Mouse (Mus musculus) adrenal gland, adult 10 weeks (tissue): ENCODE data around the gene Myo9a. TPM values are rescaled to one million over a fixed set of nuclear protein-coding genes. Genes with fewer than 3 reads are reported as not detected.

Source experiments
- polyA plus RNA-seq: library from polyadenylated mRNA; stranded (reverse); fragments of 350-450 nt; fragmentation: Illumina TruSeq; extraction: RNeasy Lipid Tissue Mini Kit (QIAGEN cat#74804); gene quantifications from one replicate; pipeline ENCODE4 v1.2.3, GENCODE M21; 2014; ENCODE audit warnings: low read depth, low replicate concordance

Myo9a gene
- 27.8 TPM for polyA plus RNA-seq

DNA sequence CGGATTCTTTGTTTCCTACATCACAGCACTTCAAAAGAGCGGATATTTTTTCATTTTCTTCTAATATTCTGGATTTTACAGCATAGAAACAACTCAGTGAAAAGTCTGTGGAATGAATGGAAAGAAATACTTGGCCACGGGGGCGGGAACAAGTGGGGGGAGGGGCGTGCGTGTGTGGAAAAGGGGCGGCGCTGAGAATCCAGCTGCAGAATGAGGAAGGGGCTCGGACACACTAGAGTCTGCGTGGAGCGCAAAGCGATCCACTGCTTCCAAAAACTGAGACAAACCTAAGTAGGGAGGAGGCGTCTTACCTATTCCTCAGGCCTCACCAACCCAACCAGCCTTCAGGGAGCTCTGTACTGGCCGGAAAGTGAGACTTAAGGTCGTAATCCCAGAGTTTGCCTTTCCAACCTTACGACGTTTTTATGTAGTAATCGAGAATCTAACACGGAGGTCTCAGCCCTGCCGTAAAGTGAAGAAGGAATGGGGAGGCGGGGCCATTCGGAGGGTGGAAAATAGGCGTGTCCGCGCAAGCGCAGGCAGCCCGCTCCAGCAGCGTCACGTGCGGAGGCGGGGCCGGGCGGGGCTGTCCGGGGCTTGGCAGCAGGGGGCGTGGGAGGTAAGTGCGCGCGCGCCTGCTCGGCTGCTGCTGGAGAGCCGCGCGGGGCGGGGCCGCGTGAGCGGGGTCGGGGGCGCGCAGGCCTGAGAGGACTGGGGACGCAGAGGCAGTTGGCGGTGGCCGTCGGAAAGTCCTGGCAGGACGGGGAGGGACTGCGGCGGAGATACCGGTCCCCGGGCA, at the start of gene Myo9a, which contains the start of gene Senp8:
TSS of gene Myo9a (plus strand) at position 630 of the 799 bp plus-strand sequence.
TSS of gene Senp8 (minus strand) at position 444 of the 799 bp plus-strand sequence.

DNA sequence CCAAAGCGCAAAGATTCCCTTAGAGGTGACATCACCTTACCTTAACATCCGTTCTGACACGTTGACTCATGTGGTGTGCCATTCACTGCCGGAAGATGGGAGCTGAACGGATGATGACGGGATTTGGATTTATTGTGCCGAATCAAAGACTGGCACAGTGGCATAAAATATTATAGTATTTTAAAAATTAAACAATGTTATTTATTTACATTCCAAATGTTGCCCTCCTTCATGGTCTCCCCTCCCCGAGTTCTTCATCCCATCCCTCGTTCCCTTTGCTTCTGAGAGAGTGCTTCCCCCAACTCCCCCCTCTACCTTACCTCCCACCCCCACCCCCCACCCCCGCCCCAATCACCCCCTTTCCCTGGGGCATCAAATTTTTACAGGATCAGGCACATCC, 209.9 kb downstream of the Myo9a start, which contains the start of gene Nr2e3:
TSS of gene Nr2e3 (minus strand) at position 101 of the 400 bp plus-strand sequence.

Other genes with a start within 250 kb of the Myo9a start
- 45.4 TPM for gene Hexa, start 211.4 kb upstream of the Myo9a start, polyA plus RNA-seq
- 7.0 TPM for gene Tmem202, start 211.0 kb upstream of the Myo9a start, polyA plus RNA-seq
- gene Celf6, start 173.0 kb upstream of the Myo9a start, polyA plus RNA-seq = 2.4 TPM
- 24.9 TPM for gene Parp6, start 133.6 kb upstream of the Myo9a start, polyA plus RNA-seq
- 54.8 TPM for gene Pkm, start 94.5 kb upstream of the Myo9a start, polyA plus RNA-seq
- not detected for gene Gramd2, start 70.8 kb upstream of the Myo9a start, polyA plus RNA-seq
- gene Senp8, start 186 bp upstream of the Myo9a start, polyA plus RNA-seq = 20.9 TPM
- not detected for gene Nr2e3, start 209.8 kb downstream of the Myo9a start, polyA plus RNA-seq